In the genomic region with DNA sequence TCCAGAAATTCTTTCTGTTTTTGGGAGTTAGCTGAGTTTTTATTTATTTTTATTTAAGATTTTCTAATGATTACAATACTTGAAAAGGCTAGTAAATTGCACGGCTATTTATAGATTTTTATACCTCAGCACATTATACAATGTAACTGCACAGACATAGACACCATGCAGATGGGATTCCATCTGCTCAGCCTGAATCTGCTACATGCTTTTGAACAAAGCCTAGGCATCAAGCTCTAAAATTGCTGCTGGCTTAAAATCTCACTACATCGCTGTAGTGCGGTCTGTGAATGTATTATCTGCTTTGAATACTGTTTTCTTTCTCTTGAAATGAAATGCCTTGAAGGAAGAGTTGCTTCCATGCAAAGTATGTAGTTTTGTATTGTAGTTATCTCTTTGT, we compare ENCODE assay signal across 17 mouse cellular contexts.
DNase-seq lines count a peak whose midpoint lies in the region; TF ChIP-seq lines count a peak whose summit lies in the region.
"Had no signal": no experiment of that assay in that cellular context is flagged by ENCODE, and none has a peak within 500 bp of the region (broad histone marks: within the 10 kb centered on the region; RNA-seq: fewer than 3 reads in every experiment).

No protein-coding gene starts in this region.

- no peak for TF ChIP-seq CTCF in left cerebral cortex, adult 2 months (IDR thresholded peaks at IDR 0.05)

- peak; percentile 34 for DNase-seq in left cerebral cortex, adult 11 months (ENCODE audit: low spot score)
- DNase-seq in left cerebral cortex, adult 2 months (ENCODE audit: extremely low spot score in 1 of 2, low spot score in 2 of 2), result no peak
- DNase-seq in frontal cortex, adult 2 months (ENCODE audit: extremely low spot score in 1 of 2, low spot score in 1 of 2), result peak; percentile 39 to 66
- DNase-seq in layer of hippocampus, postnatal 36 days, result peak; percentile 14 to 32
- peak; percentile 3 for DNase-seq in right cerebral cortex, postnatal 4 days
- DNase-seq in thymus, postnatal 25 days, result no peak
- no peak for DNase-seq in heart, postnatal 14 days
- no peak for DNase-seq in spleen, postnatal 36 days (ENCODE audit: low spot score in 2 of 2)
- DNase-seq: B cell, adult 2 months; cerebellum, adult 8-10 months; liver; lung, adult 2 months; thymus, postnatal 4 days had no signal

- no peak overlapping the region for H3K4me3 ChIP-seq in left cerebral cortex, adult 2 months
- H3K4me3 ChIP-seq: heart, embryonic 13.5 days; intestine, embryonic 15.5 days; midbrain, embryonic 13.5 days had no signal

- intact Hi-C loops in left cerebral cortex, adult 2 months (cut with DNase I), result no loop called here
- intact Hi-C loops in heart, postnatal 14 days (cut with DNase I), result no loop called here

- no peak overlapping the region for H3K27ac ChIP-seq in left cerebral cortex, adult 2 months
- H3K27ac ChIP-seq: heart, embryonic 13.5 days; intestine, embryonic 15.5 days; macrophage; midbrain, embryonic 13.5 days had no signal

Comparison
In these comparisons a context has a peak if more than half of its experiments do, and no peak if none do; other contexts are left out.
1. DNase-seq: peak in left cerebral cortex, adult 11 months (single experiment), frontal cortex, adult 2 months (2 of 2), layer of hippocampus, postnatal 36 days (2 of 2) and right cerebral cortex, postnatal 4 days (single experiment); none in left cerebral cortex, adult 2 months (0 of 2), thymus, postnatal 25 days (single experiment), heart, postnatal 14 days (0 of 2) and spleen, postnatal 36 days (0 of 2).